Mouse (Mus musculus): ENCODE data around the gene Tbc1d19. TPM values are rescaled to one million over a fixed set of nuclear protein-coding genes. Genes with fewer than 3 reads are reported as not detected.

The Tbc1d19 gene
- polyA plus RNA-seq, 1 experiment = 12.5 TPM

DNA sequence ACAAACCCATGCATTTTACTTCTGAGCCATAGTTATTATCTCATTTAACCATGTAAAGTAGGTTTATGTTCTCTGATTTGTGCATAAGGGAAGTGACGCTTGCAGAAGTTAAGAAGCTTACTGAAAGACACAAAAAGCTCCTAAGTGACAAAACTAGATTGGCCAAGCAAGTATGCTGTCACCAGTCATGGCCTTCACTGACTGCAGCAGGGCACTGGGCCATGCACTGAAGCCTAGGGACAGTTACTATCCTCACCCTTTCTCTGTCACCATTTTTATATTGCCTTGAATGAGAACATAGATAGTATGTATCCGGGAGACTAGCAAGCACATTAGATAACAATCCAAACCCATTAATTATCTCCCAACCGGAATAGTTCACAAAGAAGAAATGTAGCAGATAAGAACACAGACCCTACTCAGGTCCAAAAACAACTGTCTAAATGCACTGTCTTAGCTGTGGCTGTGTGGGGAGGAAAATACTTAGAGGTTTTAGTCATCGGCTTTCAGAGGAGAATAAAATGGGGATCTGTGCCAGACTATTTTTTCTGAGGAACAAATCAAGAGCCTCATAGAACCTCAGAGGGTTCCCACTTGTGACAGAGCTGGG lies 72.1 kb downstream of the Tbc1d19 start:
- Histone ChIP-seq H3K4me1 (ENCODE audit: control insufficient read depth, insufficient read depth, low read length) (peaks cover 12% of the 10 kb centered on the region), H3K4me3 (replicated peaks; ENCODE audit: extremely low read depth, low read depth, low read length) (no peak overlapping the region)
- TF ChIP-seq POLR2A (IDR thresholded peaks at IDR 0.05; ENCODE audit: borderline replicate concordance, extremely low read depth, low read depth, low read length) = no peak
- no peak for TF ChIP-seq CTCF (IDR thresholded peaks at IDR 0.05; ENCODE audit: insufficient read depth, low read length)
- WGBS = 35% methylated on average over 4 of the region's 4 CpGs
- DNase-seq = no peak

DNA sequence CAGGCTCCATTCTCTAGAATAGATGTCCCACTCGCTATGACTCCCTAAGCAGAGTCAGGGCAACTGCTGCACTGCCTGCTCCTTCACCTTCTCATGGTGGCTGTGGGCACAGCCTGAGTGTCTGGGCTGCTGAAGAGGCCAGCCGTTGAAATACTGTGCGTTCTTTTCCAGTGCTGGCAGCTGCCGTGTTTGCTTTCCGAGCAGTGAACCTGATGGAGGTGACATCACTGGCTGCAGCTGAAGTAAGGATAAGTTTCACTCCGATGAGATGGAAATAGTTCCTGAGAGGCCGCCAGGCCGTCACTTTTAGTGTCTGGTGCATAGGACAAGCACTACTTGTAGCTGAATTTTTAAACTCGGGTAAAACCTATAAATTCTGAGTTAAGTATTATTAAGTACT lies 92.0 kb downstream of the Tbc1d19 start:
- TF ChIP-seq CTCF (IDR thresholded peaks at IDR 0.05; ENCODE audit: insufficient read depth, low read length) (no peak), POLR2A (IDR thresholded peaks at IDR 0.05; ENCODE audit: borderline replicate concordance, extremely low read depth, low read depth, low read length) (no peak)
- Histone ChIP-seq H3K4me3 (replicated peaks; ENCODE audit: extremely low read depth, low read depth, low read length) (no peak overlapping the region), H3K4me1 (ENCODE audit: control insufficient read depth, insufficient read depth, low read length) (no peaks in the 10 kb centered on the region; the same call in 1 of the 2 replicates)
- DNase-seq = no peak
- WGBS = 69% methylated on average over 9 of the region's 9 CpGs

DNA sequence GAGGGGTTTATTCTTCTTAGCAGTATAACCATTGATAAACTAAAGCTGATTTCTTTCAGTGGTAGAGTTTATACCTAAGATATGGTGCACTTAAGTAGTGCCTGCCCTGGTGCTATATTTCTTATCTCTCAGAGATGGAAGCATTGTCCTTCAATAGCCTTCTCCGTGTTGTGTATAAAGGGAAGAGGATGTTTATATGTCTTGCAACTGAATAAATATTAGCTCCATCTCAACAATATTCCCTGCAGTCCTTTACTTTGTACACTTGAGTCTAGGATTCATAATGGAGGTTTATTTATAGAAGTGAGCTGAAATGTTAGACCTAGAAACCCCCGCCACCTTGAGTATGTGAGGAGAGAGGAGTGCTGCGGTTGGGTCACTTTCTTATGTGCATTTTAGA lies 93.4 kb downstream of the Tbc1d19 start:
- no peaks in the 10 kb centered on the region; the same call in 1 of the 2 replicates for H3K4me1 ChIP-seq (ENCODE audit: control insufficient read depth, insufficient read depth, low read length)
- 48% methylated on average over 3 of the region's 3 CpGs for WGBS
- DNase-seq = no peak
- no peak overlapping the region for H3K4me3 ChIP-seq (replicated peaks; ENCODE audit: extremely low read depth, low read depth, low read length)
- no peak for TF ChIP-seq POLR2A (IDR thresholded peaks at IDR 0.05; ENCODE audit: borderline replicate concordance, extremely low read depth, low read depth, low read length)
- no peak for TF ChIP-seq CTCF (IDR thresholded peaks at IDR 0.05; ENCODE audit: insufficient read depth, low read length)

- TF ChIP-seq CTCF (IDR thresholded peaks at IDR 0.05; ENCODE audit: insufficient read depth, low read length) = no peak
These were observed 99.8 kb downstream of the Tbc1d19 start for GRCm38 (mm10) chr5:53909201-53909600.

GRCm38 (mm10) chr5:53920416-53920815 lies 111.0 kb downstream of the Tbc1d19 start:
- no peak for DNase-seq
- Histone ChIP-seq H3K4me1 (ENCODE audit: control insufficient read depth, insufficient read depth, low read length) (peaks cover 4% of the 10 kb centered on the region), H3K4me3 (replicated peaks; ENCODE audit: extremely low read depth, low read depth, low read length) (no peak overlapping the region)
- 76% methylated on average over 2 of the region's 2 CpGs for WGBS
- no peak for TF ChIP-seq POLR2A (IDR thresholded peaks at IDR 0.05; ENCODE audit: borderline replicate concordance, extremely low read depth, low read depth, low read length)
- TF ChIP-seq CTCF (IDR thresholded peaks at IDR 0.05; ENCODE audit: insufficient read depth, low read length) = no peak

More at GRCm38 (mm10) chr5:53909201-53909600, 99.8 kb downstream of the Tbc1d19 start:
- H3K4me1 ChIP-seq (ENCODE audit: control insufficient read depth, insufficient read depth, low read length) = no peaks in the 10 kb centered on the region
- no peak overlapping the region for H3K4me3 ChIP-seq (replicated peaks; ENCODE audit: extremely low read depth, low read depth, low read length)
- WGBS = 82% methylated on average over 3 of the region's 3 CpGs
- no peak for DNase-seq

DNA sequence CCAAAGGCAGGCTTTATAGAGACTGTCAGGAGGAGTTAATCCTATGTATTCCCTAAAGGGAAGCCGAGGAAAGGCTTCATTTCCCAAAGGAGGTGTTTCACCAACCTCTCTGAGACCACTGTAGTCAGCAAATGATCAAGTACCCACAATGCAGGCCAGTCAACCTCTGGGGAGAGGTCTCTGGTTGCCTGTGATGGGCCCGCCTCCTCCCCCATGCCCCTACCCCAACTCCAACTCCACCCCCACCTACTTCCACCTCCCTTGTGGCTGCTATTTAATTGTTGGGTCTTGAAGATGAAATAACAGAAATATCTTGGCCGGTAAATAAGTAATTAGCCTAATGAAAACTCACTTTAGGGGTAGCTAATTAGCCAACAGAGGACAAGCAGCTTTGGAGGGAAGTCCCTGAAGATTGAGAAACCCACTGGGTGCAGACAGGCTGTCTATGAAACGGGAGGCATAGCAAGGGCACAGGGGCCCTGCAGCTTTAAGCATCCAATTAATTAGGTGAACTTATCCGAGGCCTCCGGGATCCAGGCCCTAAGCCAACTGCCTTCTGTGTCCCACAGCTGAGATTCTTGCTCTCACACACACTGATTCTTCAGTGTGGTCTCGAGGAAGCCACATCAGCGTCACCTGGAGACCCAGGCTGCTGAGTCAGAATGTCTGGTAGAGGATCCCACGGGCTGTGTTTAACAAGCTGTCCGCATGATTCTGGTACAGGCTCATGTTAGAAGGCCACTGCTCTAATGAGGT lies 112.9 kb downstream of the Tbc1d19 start:
- whole genome bisulfite sequencing = 68% methylated on average over 10 of the region's 10 CpGs
- no peak for TF ChIP-seq POLR2A (IDR thresholded peaks at IDR 0.05; ENCODE audit: borderline replicate concordance, extremely low read depth, low read depth, low read length)
- DNase-seq = no peak
- no peaks in the 10 kb centered on the region; the same call in 1 of the 2 replicates for H3K4me1 ChIP-seq (ENCODE audit: control insufficient read depth, insufficient read depth, low read length)
- no peak overlapping the region for H3K4me3 ChIP-seq (replicated peaks; ENCODE audit: extremely low read depth, low read depth, low read length)

GRCm38 (mm10) chr5:53924005-53924404 lies 114.6 kb downstream of the Tbc1d19 start:
- peak; percentile 31; the same call in 1 of the 2 replicates for TF ChIP-seq CTCF (IDR thresholded peaks at IDR 0.05; ENCODE audit: insufficient read depth, low read length)
- TF ChIP-seq POLR2A (IDR thresholded peaks at IDR 0.05; ENCODE audit: borderline replicate concordance, extremely low read depth, low read depth, low read length) = no peak
- DNase-seq = no peak
- 52% methylated on average over 4 of the region's 4 CpGs for WGBS
- no peak overlapping the region for H3K4me3 ChIP-seq (replicated peaks; ENCODE audit: extremely low read depth, low read depth, low read length)
- peaks cover 5% of the 10 kb centered on the region for H3K4me1 ChIP-seq (ENCODE audit: control insufficient read depth, insufficient read depth, low read length)

GRCm38 (mm10) chr5:53926301-53926855 lies 117.0 kb downstream of the Tbc1d19 start:
- TF ChIP-seq CTCF (IDR thresholded peaks at IDR 0.05; ENCODE audit: insufficient read depth, low read length) (no peak), POLR2A (IDR thresholded peaks at IDR 0.05; ENCODE audit: borderline replicate concordance, extremely low read depth, low read depth, low read length) (no peak)
- peaks cover 9% of the 10 kb centered on the region for H3K4me1 ChIP-seq (ENCODE audit: control insufficient read depth, insufficient read depth, low read length)
- no peak for DNase-seq
- no peak overlapping the region for H3K4me3 ChIP-seq (replicated peaks; ENCODE audit: extremely low read depth, low read depth, low read length)
- 37% methylated on average over 11 of the region's 11 CpGs for WGBS

- TF ChIP-seq POLR2A (IDR thresholded peaks at IDR 0.05; ENCODE audit: borderline replicate concordance, extremely low read depth, low read depth, low read length) (no peak), CTCF (IDR thresholded peaks at IDR 0.05; ENCODE audit: insufficient read depth, low read length) (no peak)
- H3K4me3 ChIP-seq (replicated peaks; ENCODE audit: extremely low read depth, low read depth, low read length) = no peak overlapping the region
- peaks cover 9% of the 10 kb centered on the region for H3K4me1 ChIP-seq (ENCODE audit: control insufficient read depth, insufficient read depth, low read length)
- 53% methylated on average over 7 of the region's 7 CpGs for WGBS
- DNase-seq = no peak
These were observed 118.5 kb downstream of the Tbc1d19 start for GRCm38 (mm10) chr5:53927886-53928285.

- H3K4me1 ChIP-seq (ENCODE audit: control insufficient read depth, insufficient read depth, low read length) = peaks cover 9% of the 10 kb centered on the region
- DNase-seq = no peak
- TF ChIP-seq CTCF (IDR thresholded peaks at IDR 0.05; ENCODE audit: insufficient read depth, low read length) = 0 out of 2 replicates have a peak, but pooled peaks have one; percentile 18
- no peak for TF ChIP-seq POLR2A (IDR thresholded peaks at IDR 0.05; ENCODE audit: borderline replicate concordance, extremely low read depth, low read depth, low read length)
- no peak overlapping the region for H3K4me3 ChIP-seq (replicated peaks; ENCODE audit: extremely low read depth, low read depth, low read length)
- WGBS = 77% methylated on average over 4 of the region's 4 CpGs
These were observed 119.1 kb downstream of the Tbc1d19 start for GRCm38 (mm10) chr5:53928537-53928936.

Data from lung, adult 2 months (tissue).